Mouse (Mus musculus) heart, adult 11 months (tissue): Measurements from ENCODE around the gene Nudt8.
A peak's percentile ranks its signal among the peaks of the same experiment; 100 is the strongest.
"Not testable (repeated sequence)": the region's sequence is repeated elsewhere in the genome, so short reads cannot be mapped to it uniquely, and the experiment has no call there.

ENCODE experiments used
- DNase-seq: peaks from one replicate; pipeline ENCODE4 v3.0.0; 2022

The Nudt8 gene

DNA sequence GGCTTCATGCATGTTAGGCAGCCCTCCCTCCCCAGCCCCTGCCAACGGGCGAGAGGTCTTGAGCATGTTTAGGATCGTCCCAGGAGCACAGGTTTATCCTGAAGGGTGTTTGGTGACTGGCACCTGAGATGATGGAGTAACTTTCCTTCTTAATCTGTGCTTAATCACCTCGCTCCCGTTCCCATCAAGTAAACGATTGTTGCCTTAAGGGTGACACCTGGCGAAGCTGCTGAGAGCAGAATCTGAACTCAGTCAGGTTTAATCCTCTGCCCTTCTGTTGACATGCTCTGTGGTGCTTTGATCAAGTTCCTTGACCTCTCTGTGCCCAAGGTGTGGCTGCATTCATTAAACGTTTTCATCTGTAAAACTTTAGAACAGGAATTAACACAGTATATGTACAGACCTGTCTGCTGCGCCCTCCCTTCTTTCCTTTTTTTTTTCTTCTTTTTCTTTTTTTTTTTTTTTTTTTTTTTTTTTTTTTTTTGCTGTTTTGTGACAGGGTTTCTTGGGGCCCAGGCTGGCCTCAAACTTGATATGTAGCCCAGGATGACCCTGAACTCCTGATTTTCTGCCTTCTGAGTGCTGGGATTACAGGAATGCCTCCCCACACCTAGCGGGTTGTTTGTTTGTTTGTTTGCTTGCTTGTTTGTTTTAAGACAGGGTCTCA is 17.7 kb downstream of the Nudt8 start:
- DNase-seq = no peak

DNA sequence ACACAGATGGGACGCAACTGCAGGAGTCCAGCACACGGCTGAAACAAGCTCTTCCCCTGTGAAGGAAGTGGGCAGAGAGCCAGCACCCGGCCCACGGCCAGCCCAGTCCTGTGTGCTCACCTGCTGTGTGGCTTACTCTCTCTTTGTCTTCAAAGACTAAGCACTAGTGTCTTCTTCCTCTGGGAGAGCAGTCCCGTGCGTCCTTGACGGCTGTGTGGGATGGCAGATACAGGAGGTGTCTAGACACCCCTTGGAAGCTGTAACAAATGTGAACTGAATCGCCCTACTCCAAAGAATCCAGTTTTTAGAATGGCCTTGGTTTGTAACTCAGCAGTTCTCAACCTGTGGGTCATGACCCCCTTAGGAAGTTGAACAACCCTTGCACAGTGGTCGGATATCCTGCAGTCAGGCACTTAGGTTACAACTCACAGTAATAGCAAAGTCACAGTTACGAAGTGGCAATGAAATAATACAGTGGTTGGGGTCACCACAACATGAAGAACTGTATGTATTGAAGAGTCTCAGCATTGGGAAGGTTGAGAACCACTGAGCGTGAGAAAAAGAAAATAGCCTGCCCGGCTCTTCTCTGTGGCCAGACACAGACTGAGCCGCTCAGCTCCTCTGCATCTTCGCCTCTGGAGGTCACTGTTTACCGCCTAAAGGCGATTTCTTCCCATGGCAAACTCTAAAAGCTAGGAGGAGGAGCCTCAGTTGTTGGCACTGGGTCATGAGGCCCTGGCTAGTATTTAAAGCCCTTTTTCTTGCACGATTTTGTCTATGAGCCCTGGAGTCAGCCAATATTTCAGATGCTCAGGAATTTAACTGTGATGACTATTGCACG is 18.6 kb downstream of the Nudt8 start:
- peak; percentile 98 for DNase-seq

DNA sequence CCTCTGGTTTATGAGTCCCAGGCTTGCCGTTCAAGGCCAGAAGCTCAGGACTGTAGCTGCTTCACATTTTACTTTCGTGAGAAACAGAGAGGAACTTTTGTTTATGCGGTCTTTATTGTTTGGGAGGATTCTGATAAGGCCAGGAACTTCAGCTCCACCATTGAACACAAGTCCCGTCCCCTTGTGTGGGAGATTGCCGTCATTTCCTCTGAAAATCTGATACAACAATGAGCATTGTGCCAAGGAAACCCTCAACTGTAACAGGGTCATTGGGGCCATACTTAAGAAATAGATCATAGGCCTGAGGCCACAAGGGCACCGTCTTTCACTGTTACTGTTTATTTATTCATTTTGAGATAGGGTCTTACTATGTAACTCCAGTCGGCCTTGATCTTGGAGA is 22.8 kb downstream of the Nudt8 start:
- DNase-seq = no peak

DNA sequence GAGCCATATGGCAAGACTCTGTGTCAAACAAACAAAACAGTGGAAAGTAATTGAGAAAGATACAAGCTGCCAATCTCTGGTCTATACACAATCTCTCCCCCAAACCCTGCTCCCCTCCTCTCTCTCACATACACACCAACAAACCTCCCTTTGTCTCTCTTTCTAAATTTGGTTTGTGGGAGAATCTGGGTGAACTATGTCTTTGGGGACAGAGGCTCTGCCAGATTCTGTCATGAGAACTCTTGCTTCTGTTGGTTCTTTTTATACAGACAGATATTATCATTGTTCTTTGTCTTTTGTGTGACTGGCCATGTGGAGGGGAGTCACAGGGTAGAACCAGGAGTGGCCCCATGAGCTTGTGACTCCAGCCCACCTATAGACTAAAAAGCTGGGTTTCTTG is 27.2 kb downstream of the Nudt8 start:
- no peak for DNase-seq

DNA sequence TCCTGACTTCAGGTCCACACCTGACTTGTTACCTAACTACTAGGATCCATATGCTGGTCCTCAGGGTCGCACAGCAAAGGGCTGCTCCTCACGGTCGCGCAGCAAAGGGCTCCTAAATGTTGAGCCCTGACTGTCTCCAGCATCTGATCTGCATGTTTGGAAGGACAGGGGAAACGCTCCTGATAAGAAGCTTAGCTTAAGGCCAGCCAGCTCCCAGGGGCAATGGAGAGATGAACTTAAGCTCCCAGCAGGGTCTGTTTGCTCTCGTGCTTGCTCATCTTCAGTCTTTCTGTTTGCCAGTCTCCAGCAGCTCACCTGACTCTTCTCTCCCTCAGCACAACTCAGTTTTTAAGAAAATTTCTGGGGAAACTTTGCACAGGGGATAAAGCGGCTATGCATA is 32.3 kb downstream of the Nudt8 start:
- DNase-seq = no peak

DNA sequence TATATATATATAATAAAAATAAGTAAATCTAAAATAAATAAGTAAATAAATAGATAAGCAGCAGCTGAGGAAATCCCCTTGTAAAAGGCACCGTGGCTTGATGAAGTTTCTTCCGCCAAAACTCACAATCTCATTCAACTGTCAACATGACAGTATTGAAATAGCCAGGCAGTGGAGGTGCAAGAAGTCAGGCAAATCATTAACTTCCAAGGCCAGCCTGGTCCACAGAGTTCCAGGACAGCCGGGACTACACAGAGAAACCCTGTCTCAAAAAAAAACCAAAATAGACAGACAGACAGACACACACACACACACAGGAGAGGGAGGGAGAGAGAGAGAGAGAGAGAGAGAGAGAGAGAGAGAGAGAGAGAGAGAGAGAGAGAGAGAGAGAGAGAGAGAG is 32.9 kb downstream of the Nudt8 start:
- no peak for DNase-seq

DNA sequence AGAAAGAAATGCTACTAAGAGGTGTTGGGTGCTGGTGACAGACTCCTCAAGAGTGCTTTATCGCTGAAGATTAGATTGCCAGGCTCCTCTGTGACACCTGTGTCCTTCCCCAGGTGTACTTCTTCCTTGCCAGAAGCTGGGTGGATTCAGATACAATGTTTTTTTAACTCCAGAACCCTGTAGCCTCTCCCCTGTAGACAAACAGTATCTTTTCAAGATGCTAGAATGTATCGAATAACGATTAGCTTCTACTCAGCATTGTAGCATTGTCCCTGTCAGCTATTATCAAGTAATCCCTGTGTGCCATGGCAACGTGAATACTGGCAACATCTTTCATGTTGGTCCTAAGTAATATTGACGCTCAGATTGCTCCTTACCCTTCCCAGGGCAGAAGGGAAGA is 33.4 kb downstream of the Nudt8 start:
- DNase-seq = no peak

DNA sequence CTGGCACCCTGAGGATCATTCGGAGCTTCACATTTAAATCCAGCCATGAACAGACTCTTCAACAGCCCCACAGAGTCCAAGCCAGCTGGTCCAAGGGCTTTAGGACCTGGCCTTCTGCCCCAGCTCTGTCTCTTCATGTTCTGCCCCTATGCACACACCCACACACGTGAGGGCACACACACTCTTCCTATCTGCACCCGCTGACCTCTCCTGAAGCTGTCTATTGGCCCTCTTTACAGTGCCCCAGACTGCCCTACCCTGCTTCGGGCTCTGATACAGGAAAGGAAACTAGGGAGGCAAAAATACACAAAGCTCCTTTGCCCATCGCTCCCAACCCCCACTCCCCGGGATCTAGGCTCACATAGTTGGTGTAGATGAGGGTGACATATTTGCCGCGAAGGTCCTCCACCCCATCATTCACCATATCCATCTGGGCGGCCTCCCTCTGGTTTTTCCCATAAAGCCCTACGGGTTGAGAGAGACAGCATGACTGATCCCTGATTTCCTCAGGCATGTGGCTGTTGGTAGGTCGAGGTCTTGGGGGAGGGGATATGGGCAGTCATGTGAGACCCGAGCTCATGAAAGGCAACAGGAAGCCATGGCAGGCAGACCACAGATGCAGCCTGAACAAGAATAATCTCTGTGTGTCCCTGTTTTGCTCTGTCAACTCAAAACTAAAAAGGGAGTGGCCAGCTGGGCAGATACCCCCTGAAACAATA is 36.1 kb downstream of the Nudt8 start:
- DNase-seq = no peak

DNA sequence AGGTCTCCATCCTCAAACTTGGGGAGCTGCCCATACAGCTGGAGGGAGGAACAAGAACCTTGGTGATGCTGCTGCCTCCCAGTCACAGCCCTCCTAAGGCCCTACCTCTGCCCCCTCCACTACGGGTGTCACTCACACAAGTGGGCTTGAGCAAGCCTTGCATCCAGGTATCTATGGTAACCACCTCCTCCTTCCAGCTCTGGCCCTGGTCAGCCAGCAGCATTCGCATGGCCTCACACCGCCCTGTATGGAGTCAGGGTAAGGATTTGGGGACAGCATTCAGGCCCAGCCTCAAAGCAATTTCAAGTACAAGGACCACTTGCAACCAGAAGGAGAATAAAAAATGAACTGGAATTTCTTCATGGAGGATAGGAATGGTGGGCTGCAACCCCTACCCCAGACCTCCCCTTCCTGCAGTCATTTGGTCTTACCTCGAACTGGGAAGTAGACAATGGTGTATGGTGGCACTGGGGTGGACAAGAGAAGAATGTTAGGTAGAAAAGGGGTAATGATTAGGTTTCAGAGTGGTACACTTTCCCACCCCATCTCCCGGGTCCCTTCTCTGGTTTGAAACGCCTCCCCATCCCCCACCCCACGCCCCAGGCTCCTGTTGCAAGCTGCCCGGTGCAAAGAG is 36.9 kb downstream of the Nudt8 start:
- DNase-seq = not testable (repeated sequence)

DNA sequence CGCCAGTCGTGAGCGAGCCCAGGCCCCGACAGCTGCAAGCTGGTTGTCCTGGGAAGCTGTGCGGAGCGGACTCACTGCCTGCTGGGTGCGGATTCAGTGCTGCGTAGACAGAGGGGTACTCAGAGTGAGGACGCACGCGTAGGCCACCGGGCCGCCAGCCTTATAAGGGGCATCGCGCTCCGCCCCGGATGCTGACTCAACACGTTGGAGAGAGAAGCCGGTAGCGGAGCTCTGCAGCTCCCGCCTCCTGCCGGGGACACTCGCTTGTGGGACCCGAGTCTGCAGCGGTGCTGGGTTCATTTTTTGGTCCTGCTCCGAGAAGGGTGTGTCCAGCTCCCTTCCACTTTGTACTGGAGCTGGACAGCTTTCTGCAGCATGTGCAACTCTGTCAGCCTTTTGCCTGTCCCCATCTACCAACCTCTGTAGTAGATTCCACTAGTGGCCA is 37.4 kb downstream of the Nudt8 start, which contains the start of gene Gstp1:
TSS of gene Gstp1 (minus strand) at position 198 of the 445 bp plus-strand sequence.
- DNase-seq = peak; percentile 99

DNA sequence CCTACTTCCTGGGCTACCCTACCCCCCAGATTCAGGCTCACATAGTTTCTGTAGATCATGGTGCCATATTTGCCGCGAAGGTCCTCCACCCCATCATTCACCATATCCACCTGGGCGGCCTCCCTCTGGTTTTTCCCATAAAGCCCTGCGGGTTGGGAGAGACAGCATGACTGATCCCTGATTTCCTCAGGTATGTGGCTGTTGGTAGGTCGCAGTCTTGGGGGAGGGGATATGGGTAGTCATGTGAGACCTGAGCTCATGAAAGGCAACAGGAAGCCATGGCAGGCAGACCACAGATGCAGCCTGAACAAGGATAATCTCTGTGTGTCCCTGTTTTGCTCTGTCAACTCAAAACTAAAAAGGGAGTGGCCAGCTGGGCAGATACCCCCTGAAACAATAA is 40.6 kb downstream of the Nudt8 start:
- DNase-seq = not testable (repeated sequence)

DNA sequence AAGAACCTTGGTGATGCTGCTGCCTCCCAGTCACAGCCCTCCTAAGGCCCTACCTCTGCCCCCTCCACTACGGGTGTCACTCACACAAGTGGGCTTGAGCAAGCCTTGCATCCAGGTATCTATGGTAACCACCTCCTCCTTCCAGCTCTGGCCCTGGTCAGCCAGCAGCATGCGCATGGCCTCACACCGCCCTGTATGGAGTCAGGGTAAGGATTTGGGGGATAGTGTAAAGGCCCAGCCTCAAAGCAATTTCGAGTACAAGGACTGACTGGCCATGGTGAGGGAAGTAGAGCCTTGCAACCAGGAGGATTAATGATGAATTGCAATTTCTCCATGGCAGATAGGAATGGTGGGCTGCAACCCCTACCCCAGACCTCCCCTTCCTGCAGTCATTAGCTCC is 41.1 kb downstream of the Nudt8 start:
- DNase-seq = peak; percentile 92

DNA sequence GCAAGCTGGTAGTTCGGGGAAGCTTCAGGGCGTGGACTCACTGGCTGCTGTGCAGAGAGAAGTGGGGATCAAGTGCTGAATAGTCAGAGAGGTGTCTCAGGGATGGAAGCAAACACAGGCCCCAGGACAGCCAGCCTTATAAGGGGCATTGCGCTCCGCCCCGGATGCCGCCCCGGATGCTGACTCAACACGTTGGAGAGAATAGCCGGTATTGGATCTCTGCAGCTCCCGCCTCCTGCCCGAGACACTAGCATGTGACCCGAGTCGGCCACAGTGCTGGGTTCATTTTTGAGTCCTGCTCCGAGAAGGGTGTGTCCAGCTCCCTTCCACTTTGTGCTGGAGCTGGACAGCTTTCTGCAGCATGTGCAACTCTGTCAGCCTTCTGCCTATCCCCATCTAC is 41.7 kb downstream of the Nudt8 start:
- peak; percentile 98 for DNase-seq

DNA sequence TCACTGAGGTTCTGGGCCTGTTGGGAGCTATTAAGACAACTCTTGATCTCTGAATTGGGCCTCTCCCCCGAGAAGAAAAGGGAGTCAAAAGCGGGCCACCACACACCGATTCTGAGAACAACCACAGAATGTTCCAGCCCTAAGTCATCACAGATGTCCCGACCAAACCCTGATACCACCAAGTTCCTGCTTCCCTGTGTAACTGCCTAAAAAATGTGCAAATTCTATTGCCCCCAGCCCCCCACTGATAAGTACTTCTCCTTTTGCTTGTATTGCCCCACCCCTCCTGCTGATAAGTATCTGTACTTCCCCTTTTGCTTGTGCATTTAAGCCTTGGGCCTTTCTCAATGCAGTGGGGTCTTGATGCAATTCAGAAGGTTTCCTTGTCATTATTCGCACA is 43.7 kb downstream of the Nudt8 start:
- not testable (repeated sequence) for DNase-seq

DNA sequence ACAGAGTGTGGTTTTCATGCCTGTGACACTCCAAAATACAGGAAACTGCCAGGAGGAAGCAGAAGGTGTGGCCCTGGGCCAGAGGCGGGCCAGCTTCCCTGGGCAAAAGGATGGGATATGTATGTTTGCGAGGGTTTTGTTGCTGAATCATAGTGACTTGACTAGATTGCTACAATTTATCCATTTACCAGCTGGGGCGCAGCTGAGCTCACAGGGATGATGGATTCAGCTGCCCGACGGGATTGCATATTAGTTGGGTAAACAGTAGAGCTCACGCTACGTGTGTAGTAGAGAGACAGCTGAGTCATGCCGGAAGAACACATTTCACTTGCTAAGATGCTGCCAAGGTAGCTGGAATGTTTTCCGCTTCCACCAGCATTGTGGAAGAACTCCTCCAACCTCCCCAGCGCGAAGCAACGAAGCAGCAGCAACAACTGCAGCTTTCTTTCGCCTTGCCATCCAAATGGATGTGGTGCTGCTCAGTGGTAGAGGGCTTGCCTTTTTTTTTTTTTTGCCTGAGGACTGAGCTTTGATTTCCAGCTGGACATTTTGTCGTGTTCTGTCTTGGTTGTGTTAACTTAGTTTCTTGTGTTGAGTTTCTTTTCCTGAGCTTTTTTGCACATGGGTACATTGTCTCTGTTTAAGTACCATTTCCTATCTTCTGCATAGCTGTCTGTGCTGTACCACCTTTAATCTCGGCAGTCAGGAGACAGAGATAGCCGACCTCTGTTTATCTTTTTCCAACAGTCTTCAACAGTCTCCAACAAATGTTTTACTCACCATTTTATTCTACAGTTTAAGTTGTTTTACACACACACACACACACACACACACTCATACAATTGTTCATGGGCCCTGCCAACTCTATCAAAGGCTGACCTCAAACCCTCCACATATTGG is 45.8 kb downstream of the Nudt8 start, which contains the start of gene Gstp2:
TSS of gene Gstp2 (minus strand) at position 58 of the 900 bp plus-strand sequence.
- DNase-seq = peak; percentile 99

DNA sequence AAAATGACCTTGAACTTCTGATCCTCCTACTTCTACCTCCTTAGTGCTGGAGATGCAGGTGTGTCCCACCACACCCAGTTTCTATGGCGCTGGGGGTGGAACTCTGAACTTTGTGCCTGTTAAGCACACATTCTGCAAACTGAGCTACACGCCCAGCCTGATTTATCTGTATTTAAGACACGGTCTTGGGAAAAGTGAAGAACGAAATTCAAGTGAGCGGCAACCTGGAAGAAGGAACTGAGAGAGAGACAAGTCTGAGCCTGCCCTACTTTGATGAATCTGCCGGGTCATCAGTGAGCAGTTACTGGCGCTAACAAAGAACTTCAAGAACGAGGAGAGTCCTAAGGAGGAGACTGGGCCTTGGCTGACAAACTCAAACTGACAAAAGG is 46.5 kb downstream of the Nudt8 start:
- DNase-seq = peak; percentile 92

DNA sequence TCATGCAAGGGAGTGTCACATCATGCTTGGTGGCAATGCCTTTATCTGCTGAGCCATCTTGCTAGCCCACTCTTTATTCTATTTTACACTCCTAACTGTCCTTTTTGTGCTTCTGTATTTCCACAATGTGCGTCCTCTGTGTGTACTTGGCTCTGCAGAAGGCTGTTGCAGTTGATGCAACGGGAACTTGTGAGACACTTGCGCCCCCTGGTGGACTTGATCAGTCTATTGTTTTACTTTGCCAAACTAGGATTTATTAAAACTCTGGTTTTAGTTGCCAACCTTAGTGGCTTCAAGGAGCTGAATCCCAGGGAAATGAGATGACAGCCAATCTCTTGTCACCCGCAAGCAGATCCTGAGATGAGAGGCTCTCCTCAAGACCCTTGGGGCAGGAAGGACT is 47.5 kb downstream of the Nudt8 start:
- DNase-seq = peak; percentile 94

DNA sequence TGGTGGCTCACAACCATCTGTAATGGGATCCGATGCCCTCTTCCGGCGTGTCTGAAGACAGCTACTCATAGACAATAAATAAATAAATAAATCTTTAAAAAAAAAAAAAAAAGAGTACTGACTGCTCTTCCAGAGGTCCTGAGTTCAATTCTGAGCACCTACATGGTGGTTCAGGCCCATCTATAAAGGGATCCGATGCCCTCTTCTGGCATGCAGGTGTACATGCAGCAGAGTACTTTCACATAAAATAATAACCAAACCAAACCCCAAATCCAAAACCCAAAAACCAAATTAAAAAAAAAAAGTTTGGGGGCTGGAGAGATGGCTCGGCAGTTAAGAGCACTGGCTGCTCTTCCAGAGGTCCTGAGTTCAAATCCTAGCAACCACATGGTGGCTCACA is 48.7 kb downstream of the Nudt8 start:
- not testable (repeated sequence) for DNase-seq

DNA sequence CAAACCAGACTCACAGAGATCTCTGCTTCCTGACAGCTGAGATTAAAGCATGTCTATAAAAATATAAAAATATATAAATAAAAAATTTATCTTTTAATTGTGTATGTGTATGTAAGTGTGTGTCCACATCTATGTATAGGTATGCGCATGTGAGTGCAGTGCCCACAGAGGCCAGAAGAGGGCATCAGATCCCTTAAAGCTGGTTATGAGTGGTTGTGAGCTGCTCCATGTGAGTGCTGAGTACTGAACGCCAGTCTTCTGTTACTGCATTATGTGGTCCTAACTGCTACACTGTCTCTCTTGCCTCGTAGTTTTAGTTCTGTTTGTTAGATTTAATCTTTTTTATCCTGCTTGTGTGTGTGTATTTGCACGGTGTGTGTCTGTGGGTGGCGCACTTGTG is 50.6 kb downstream of the Nudt8 start:
- peak; percentile 87 for DNase-seq
